Mouse (Mus musculus) spleen, embryonic (tissue): Measurements from ENCODE around the gene Npc2.

Experiments
- CTCF ChIA-PET: fragments of 350-600 bp; sonication (Branson Sonifier 250); formaldehyde crosslinking; loops from one replicate; lab custom pipeline; 2022; lab: Charles Lee

Npc2 gene

DNA sequence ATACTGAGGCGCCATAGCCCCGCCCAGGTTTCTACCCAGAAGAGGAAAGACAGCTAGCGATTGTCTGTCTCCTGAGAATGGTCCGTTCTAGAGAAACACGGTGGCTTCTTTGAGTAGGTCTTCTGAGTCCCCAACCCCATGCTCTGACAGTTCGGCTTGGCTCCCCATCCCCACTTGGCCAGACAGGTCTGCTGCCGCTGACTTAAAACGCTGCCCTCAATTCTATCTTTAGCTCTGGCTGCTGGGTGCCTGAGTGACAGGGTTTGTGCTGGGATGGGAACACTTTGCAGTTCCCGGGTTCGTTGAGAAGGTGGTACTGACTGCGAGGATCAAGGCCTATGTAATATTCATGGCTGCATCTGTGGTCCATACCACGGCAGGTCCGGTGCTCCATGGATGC lies 39.6 kb downstream of the Npc2 start:
- CTCF ChIA-PET, result no interaction called here

DNA sequence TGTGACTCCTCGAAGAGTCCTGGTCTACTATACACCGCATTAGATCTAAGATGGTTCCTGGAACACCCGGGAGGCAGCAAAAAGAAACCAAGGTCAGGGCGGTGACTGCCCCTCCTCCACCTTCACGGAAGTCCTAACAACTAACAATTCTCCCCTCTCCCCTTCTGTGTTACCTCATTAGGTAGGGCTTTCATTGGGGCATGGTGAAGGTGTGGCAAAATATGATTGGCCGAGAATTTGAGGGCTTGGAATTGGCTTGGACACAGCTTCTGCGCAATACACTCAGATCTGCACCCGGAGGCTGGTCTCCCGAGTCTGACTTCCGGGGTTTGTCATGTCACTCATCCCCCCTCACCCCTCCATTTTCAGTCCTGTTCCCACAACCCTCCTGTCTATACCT lies 44.5 kb downstream of the Npc2 start:
- CTCF ChIA-PET, result no interaction called here

DNA sequence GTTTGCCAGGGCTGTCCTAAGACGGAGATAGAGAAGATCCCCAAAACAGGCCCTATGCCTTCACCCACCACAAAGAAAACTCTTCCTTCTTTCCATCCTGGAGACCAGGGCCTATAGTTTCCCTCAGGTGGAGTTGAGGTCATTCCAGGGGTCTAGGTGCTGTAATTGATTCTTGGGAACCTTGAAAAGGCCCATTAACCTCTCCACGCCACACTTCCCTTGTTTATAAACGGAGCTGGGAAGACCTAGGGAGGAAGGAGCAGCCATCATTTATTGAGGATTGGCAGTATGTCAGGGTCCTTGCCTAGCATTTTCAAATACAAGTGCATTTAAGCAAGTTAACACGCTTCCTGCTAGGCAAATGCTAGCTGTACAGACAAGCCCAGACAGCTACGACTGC lies 45.5 kb downstream of the Npc2 start:
- CTCF ChIA-PET, result no interaction called here

DNA sequence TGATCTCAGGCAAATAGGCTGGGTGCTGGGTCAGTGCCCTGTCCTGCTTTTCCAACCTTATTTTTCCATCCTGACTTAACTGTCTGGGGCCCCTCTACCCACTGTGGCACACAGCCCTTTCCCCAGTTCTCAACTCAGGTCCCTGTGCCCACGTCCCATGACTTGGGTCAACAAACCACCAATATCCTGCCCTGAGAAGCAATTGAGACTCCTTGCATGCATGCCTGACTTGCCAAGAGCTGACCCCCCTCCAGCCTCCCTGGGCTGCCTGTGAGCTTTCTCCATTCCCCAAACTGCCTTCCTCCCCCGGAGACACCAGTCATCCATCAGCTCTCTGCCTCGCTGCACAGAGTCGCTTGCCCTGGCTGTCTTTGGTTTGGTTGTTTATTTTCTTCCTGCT lies 46.0 kb downstream of the Npc2 start:
- CTCF ChIA-PET, result no interaction called here

DNA sequence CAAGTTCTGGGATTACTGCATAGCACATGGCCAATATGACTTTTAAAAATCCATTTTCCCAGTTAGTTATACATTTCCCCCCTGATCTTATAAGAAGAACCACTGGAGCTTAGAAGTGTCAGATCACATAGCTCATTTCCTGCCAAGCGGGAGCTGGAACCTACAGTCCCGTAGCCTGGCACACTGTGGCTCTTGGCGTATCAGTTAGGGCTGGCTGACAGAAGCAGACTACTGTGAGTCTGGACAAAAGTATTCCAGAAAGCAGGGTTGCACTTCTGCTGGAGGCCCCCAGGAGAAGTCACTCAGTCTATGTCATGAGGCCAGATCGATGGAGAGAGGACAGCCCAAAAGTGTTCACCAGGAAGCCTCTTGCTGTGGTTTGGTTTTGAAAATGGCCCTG lies 46.6 kb downstream of the Npc2 start:
- CTCF ChIA-PET, result no interaction called here

DNA sequence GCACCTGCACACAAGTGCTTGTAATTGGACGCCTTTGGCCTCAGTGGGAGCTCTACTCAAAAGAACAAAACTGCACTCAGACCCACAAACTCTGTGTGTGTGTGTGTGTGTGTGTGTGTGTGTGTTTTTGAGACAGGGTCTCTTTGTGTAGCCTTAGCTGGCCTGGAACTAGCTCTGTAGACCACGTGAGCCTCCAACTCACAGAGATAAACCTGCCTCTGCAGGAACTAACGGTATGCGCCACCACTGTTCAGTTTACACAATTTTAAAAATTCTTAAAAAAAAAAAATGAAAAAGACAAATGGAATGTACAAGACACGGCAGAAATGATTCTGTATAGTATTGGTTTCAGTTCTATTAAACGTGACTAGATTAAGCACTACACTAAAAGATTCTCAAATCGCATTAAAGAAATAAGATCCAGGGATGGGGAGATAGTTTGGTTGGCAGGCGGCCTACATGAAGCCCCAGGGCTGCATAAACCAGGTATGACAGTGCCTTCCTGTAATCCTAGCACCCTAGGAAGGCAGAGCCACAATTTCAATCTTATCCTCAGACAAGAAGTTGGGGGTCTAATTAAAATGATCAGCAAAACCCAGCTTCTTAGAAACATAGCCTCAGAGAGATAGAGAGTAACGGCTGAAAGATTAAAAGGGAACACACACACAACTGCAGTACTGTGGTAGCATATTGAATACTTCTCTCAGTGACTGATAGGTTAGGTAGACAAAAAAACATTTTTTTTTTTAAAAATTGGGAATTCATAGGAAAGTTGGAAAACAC lies 54.3 kb downstream of the Npc2 start:
- CTCF ChIA-PET, result interaction anchor here (0.7 kb wide), 1 partner anchor 52 kb away, joined by 3 read pairs; no protein-coding TSS in a partner anchor

DNA sequence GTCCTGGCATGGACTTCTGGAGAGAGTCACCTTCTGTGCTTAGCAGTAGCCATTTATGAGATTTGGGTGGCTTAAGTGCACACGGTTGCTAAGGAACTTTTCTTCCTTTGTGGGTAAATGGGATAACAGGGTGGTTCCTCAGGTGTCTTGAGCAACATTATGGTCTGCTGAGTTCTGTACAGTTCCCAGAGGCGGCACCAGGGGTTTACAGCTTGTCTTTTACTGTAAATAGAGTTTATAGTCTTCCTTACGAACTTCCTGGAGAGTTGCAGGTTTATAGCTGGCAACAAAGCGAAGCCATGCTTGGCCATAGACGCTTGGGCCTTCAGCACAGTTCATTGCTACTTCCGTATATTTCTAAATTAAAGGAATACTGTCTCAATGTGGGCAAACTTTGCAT lies 58.4 kb downstream of the Npc2 start:
- CTCF ChIA-PET, result no interaction called here

DNA sequence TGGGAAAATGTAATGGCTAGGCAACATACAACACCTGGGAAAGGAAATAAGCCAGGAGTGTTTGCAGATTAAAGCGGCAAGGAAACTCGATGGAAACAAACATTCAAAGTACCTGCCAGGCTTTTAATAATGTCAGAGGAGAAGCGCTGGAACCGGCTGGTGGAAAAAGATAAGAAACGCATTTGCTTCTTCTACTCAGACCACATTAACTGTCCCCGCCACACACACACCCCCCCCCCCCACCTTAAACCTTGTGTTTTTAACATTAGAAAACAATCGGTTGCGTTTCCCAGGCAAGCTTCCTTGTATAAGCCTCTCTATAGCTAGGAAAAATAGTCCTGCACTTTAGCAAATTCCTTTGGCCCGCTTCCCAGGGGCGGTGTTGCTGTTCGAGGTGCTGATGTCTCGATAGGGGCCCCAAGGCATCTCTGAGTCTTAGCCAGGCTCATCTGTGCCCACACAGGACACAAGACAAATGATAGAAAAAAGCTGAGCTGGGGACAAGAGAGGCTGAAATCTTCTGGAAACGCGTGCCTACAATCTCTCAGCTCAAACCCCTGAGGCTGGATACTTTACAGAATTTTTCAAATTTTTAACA lies 63.0 kb downstream of the Npc2 start:
- CTCF ChIA-PET, result no interaction called here

DNA sequence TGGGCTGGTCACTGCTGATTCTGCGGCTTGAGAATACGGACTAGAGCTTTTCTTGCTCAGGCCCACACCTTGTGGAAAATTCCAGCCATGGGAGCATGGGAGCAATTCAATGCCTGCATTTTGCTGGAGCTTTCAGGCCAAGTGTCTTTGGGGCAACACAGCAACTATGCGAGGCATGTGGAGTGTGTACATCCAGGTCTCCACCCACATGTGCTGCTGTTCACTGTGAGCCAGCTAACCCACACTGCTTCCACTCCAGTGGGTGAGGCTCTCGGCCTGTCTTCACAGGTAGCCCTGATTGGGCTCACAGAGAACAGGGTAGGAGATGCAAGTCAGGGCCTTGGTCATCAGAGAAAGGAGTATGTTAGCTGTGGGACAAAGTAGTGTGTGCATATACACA lies 65.1 kb downstream of the Npc2 start:
- CTCF ChIA-PET, result no interaction called here

DNA sequence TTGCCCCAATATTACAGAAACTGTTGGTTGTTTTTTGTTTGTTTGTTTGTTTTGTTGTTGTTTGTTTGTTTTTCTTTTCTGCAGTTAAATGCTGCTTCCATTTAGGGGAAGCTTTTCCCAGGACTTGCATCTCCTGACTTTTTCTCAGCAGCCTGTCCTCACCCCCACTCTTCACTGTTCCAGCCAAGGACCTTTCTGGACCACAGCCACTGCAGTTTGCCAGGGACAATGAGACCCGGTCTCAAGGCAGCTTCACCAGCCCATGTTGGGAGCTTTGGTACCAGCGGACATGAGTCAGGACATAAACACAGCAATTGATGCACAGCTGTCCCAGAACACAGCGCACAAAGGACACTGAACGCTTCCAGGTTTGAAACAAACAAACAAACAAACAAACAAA lies 66.1 kb downstream of the Npc2 start:
- CTCF ChIA-PET, result no interaction called here
